Comparison of ENCODE assay signal across 7 mouse cellular contexts in the genomic region with DNA sequence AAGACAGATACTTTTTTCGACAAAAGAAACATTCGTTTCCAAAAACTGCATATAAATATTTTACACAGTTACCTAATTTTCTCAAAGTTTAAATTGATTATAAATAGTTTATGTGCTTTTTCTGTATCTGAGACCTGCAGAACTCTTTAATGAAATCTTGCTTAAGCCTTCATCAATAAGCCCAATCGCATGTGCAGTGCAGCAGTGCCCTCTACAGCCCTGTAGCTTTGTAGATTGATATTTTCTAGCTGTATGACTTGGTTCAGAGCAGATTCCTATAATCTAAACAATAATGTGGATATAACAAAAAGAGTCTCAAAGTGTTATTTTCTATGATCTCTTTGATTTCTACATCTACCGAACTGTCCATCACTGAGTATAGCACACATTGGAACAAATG.
DNase-seq lines count a peak whose midpoint lies in the region; ATAC-seq and TF ChIP-seq lines count a peak whose summit lies in the region.

No protein-coding gene starts in this region.

- H3K4me1 ChIP-seq in kidney, embryonic 16.5 days (ENCODE audit: insufficient read depth, low read length), result no peaks in the 10 kb centered on the region
- no peaks in the 10 kb centered on the region for H3K4me1 ChIP-seq in kidney, postnatal 0 days (replicated peaks; ENCODE audit: insufficient read depth, low read length)
- no peaks in the 10 kb centered on the region for H3K4me1 ChIP-seq in thymus, adult 2 months (replicated peaks; ENCODE audit: control insufficient read depth, insufficient read depth, low read length)

- H3K9ac ChIP-seq in kidney, embryonic 16.5 days (replicated peaks; ENCODE audit: low read length), result no peak overlapping the region
- H3K9ac ChIP-seq in kidney, postnatal 0 days (ENCODE audit: low read depth, low read length), result no peak overlapping the region

- H3K4me3 ChIP-seq in kidney, embryonic 16.5 days (ENCODE audit: low read length), result no peak overlapping the region
- no peak overlapping the region for H3K4me3 ChIP-seq in kidney, postnatal 0 days (replicated peaks; ENCODE audit: low read depth, low read length)
- H3K4me3 ChIP-seq in thymus, adult 2 months (ENCODE audit: control insufficient read depth, insufficient read depth, low read length), result no peak overlapping the region

- no peaks in the 10 kb centered on the region for H3K9me3 ChIP-seq in kidney, embryonic 16.5 days (ENCODE audit: low read length)
- H3K9me3 ChIP-seq in kidney, postnatal 0 days (replicated peaks; ENCODE audit: low read length), result no peaks in the 10 kb centered on the region

- H3K27ac ChIP-seq in kidney, embryonic 16.5 days (ENCODE audit: low read length), result no peak overlapping the region
- H3K27ac ChIP-seq in kidney, postnatal 0 days, result no peak overlapping the region
- H3K27ac ChIP-seq in thymus, adult 2 months (ENCODE audit: control insufficient read depth, insufficient read depth, low read length), result no peak overlapping the region

- no peak for TF ChIP-seq POLR2A in thymus, adult 2 months (IDR thresholded peaks at IDR 0.05; ENCODE audit: control insufficient read depth, extremely low read depth, insufficient read depth, low read length, poor library complexity)

- no peaks in the 10 kb centered on the region for H3K27me3 ChIP-seq in kidney, embryonic 16.5 days (ENCODE audit: insufficient read depth, low read length)
- no peaks in the 10 kb centered on the region for H3K27me3 ChIP-seq in kidney, postnatal 0 days (ENCODE audit: insufficient read depth, low read length)
- no peaks in the 10 kb centered on the region for H3K27me3 ChIP-seq in thymus, adult 2 months (ENCODE audit: control insufficient read depth, insufficient read depth, low read length)

- no peak for ATAC-seq in kidney, embryonic 16.5 days (ENCODE audit: low FRiP score, low TSS enrichment)
- no peak for ATAC-seq in kidney, postnatal 0 days (replicated peaks; ENCODE audit: low FRiP score, low read depth)

- H3K36me3 ChIP-seq in kidney, embryonic 16.5 days (ENCODE audit: insufficient read depth, low read length), result no peaks in the 10 kb centered on the region
- no peaks in the 10 kb centered on the region for H3K36me3 ChIP-seq in kidney, postnatal 0 days (ENCODE audit: insufficient read depth, low read length)
- H3K36me3 ChIP-seq in thymus, adult 2 months (ENCODE audit: control insufficient read depth, insufficient read depth, low read length), result no peaks in the 10 kb centered on the region

- peak; percentile 6 for DNase-seq in kidney, adult 11 months
- peak; percentile 6 to 23 for DNase-seq in cerebellum, postnatal 36 days
- peak; percentile 61 for DNase-seq in kidney, postnatal 0 days (ENCODE audit: low spot score)
- peak; percentile 18 for DNase-seq in mesoderm, embryonic 11.5 days (ENCODE audit: low read depth, low spot score)
- no peak for DNase-seq in thymus, adult 2 months
- DNase-seq in thymus, postnatal 14 days, result no peak

- WGBS in kidney, embryonic 16.5 days, result 78% methylated on average over 4 of the region's 4 CpGs
- 74% methylated on average over 4 of the region's 4 CpGs for WGBS in kidney, postnatal 0 days
- WGBS in thymus, adult 2 months, result 95% methylated on average over 4 of the region's 4 CpGs

- H3K4me2 ChIP-seq in kidney, embryonic 16.5 days (replicated peaks; ENCODE audit: low read depth, low read length), result no peak overlapping the region
- no peak overlapping the region for H3K4me2 ChIP-seq in kidney, postnatal 0 days (ENCODE audit: low read length)

- TF ChIP-seq CTCF in kidney, postnatal 0 days (IDR thresholded peaks at IDR 0.05; ENCODE audit: low read depth), result peak; percentile 73
- no peak for TF ChIP-seq CTCF in thymus, adult 2 months (IDR thresholded peaks at IDR 0.05; ENCODE audit: borderline replicate concordance, control insufficient read depth, extremely low read depth, insufficient read depth, low read length, poor library complexity)

Comparison
In these comparisons a context has a peak if more than half of its experiments do, and no peak if none do; other contexts are left out.
1. DNase-seq: peak in kidney, adult 11 months (single experiment), cerebellum, postnatal 36 days (2 of 2), kidney, postnatal 0 days (single experiment) and mesoderm, embryonic 11.5 days (single experiment); none in thymus, adult 2 months (single experiment) and thymus, postnatal 14 days (single experiment).